Mouse (Mus musculus) olfactory bulb, adult 2 months (tissue): ENCODE data around the gene Lat.
A peak's percentile ranks its signal among the peaks of the same experiment; 100 is the strongest.

Experiments
- CTCF ChIP-seq: fragments of 200-500 bp; IDR thresholded peaks from 2 replicates; pipeline ENCODE4 v1.5.1; 2012; ENCODE audit warnings: low read depth, mild to moderate bottlenecking, low read length, moderate library complexity; ENCODE audit not compliant: insufficient read depth
- POLR2A ChIP-seq: fragments of 200-500 bp; IDR thresholded peaks from 2 replicates; pipeline ENCODE4 v1.6.1; 2012; ENCODE audit warnings: mild to moderate bottlenecking, low read depth, low read length, moderate library complexity; ENCODE audit not compliant: insufficient read depth

DNA sequence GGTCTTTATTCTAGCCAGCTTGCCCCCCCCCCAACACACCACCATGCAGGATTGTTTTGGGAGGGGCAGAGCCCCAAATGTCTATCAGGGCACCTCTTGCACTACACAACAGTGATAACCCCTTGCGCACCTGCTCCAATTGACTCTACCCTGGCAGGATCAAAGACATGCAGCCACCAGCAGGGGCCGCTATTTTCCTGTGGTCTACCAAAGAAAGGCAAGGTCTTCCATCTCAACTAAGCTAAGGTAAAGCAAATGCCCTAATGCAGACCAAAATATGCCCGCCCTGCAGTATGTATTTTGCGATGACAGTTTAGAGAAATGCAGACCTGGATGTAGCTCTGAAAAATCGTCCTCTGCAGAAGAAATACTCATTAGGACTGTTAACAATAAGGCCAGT lies 30.2 kb upstream of the Lat start:
- TF ChIP-seq POLR2A (no peak), CTCF (peak; percentile 62)
